Mouse (Mus musculus) urinary bladder, postnatal 0 days (tissue): ENCODE results near the gene Gm5169. TPM values are rescaled to one million over a fixed set of nuclear protein-coding genes. Genes with fewer than 3 reads are reported as not detected.

Experiments used
- polyA plus RNA-seq: library from polyadenylated mRNA; unstranded; fragments of >200 nt; fragmentation: Nextera tagmentation; extraction: Ambion mirVana; gene quantifications from 2 replicates; pipeline ENCODE4 v1.2.1, GENCODE M21; 2015

Gm5169 gene
- not detected in 2 replicates for polyA plus RNA-seq

GRCm38 (mm10) chrX:25301355-25301754 lies at the start of gene Gm5169:
Gm5169 (minus strand) TSS chrX:25301455.

